Mouse (Mus musculus): ENCODE measurements around the gene Cmtm8.

The Cmtm8 gene

GRCm38 (mm10) chr9:114818918-114819317, 25.0 kb downstream of the Cmtm8 start:
- no peak for DNase-seq

GRCm38 (mm10) chr9:114817012-114817411, 26.9 kb downstream of the Cmtm8 start:
- DNase-seq, result no peak

- DNase-seq, result no peak
Measured at GRCm38 (mm10) chr9:114816121-114816520, 27.8 kb downstream of the Cmtm8 start.

GRCm38 (mm10) chr9:114815315-114815714, 28.6 kb downstream of the Cmtm8 start:
- peak; percentile 63 for DNase-seq

GRCm38 (mm10) chr9:114812001-114812400, 32.0 kb downstream of the Cmtm8 start:
- DNase-seq, result no peak

GRCm38 (mm10) chr9:114810837-114811236, 33.1 kb downstream of the Cmtm8 start:
- DNase-seq, result no peak

GRCm38 (mm10) chr9:114808671-114809070, 35.3 kb downstream of the Cmtm8 start:
- no peak for DNase-seq

GRCm38 (mm10) chr9:114807261-114807660, 36.7 kb downstream of the Cmtm8 start:
- no peak for DNase-seq

GRCm38 (mm10) chr9:114805151-114805671, 38.7 kb downstream of the Cmtm8 start:
- DNase-seq, result peak; percentile 80

- peak; percentile 42 for DNase-seq
Measured at GRCm38 (mm10) chr9:114802191-114802590, 41.8 kb downstream of the Cmtm8 start.

GRCm38 (mm10) chr9:114801301-114801700, 42.7 kb downstream of the Cmtm8 start:
- DNase-seq, result no peak

GRCm38 (mm10) chr9:114799498-114800107, 44.4 kb downstream of the Cmtm8 start:
- DNase-seq, result no peak

- DNase-seq, result peak; percentile 20
Measured at GRCm38 (mm10) chr9:114798845-114799244, 45.1 kb downstream of the Cmtm8 start.

GRCm38 (mm10) chr9:114797329-114798004, 46.5 kb downstream of the Cmtm8 start:
- peak; percentile 93 for DNase-seq

GRCm38 (mm10) chr9:114796473-114797050, 47.4 kb downstream of the Cmtm8 start:
- no peak for DNase-seq

- no peak for DNase-seq
Measured at GRCm38 (mm10) chr9:114794491-114794890, 49.5 kb downstream of the Cmtm8 start.

- no peak for DNase-seq
Measured at GRCm38 (mm10) chr9:114793764-114794295, 50.1 kb downstream of the Cmtm8 start.

GRCm38 (mm10) chr9:114789989-114790388, 54.0 kb downstream of the Cmtm8 start:
- no peak for DNase-seq

- no peak for DNase-seq
Measured at GRCm38 (mm10) chr9:114789557-114789956, 54.4 kb downstream of the Cmtm8 start.

GRCm38 (mm10) chr9:114788697-114789096, 55.3 kb downstream of the Cmtm8 start:
- DNase-seq, result no peak

- no peak for DNase-seq
Measured at GRCm38 (mm10) chr9:114787716-114788115, 56.2 kb downstream of the Cmtm8 start.

GRCm38 (mm10) chr9:114787134-114787533, 56.8 kb downstream of the Cmtm8 start:
- no peak for DNase-seq

GRCm38 (mm10) chr9:114785432-114786125, 58.4 kb downstream of the Cmtm8 start:
- DNase-seq, result peak; percentile 20

All from lung, postnatal 10 days (tissue).